Mouse (Mus musculus): ENCODE results near the gene Brip1.

Brip1 gene

GRCm38 (mm10) chr11:86106596-86106995 lies 94.4 kb downstream of the Brip1 start:
- DNase-seq = no peak

GRCm38 (mm10) chr11:86101191-86101590 lies 99.8 kb downstream of the Brip1 start:
- no peak for DNase-seq

- DNase-seq = no peak
These were observed 101.7 kb downstream of the Brip1 start for GRCm38 (mm10) chr11:86099341-86099740.

- no peak for DNase-seq
These were observed 112.2 kb downstream of the Brip1 start for GRCm38 (mm10) chr11:86088815-86089214.

- no peak for DNase-seq
These were observed 116.5 kb downstream of the Brip1 start for GRCm38 (mm10) chr11:86084522-86084921.

- no peak for DNase-seq
These were observed 123.0 kb downstream of the Brip1 start for GRCm38 (mm10) chr11:86078025-86078424.

GRCm38 (mm10) chr11:86076966-86077365 lies 124.0 kb downstream of the Brip1 start:
- DNase-seq = no peak

- no peak for DNase-seq
These were observed 124.6 kb downstream of the Brip1 start for GRCm38 (mm10) chr11:86076403-86076802.

GRCm38 (mm10) chr11:86075371-86075770 lies 125.6 kb downstream of the Brip1 start:
- no peak for DNase-seq

GRCm38 (mm10) chr11:86068651-86069050 lies 132.3 kb downstream of the Brip1 start:
- no peak for DNase-seq

- no peak for DNase-seq
These were observed 133.8 kb downstream of the Brip1 start for GRCm38 (mm10) chr11:86067154-86067553.

GRCm38 (mm10) chr11:86064881-86065280 lies 136.1 kb downstream of the Brip1 start:
- no peak for DNase-seq

GRCm38 (mm10) chr11:86061243-86061642 lies 139.8 kb downstream of the Brip1 start:
- DNase-seq = no peak

GRCm38 (mm10) chr11:86059123-86059522 lies 141.9 kb downstream of the Brip1 start:
- DNase-seq = no peak

- DNase-seq = no peak
These were observed 145.2 kb downstream of the Brip1 start for GRCm38 (mm10) chr11:86055806-86056205.

- no peak for DNase-seq
These were observed 149.6 kb downstream of the Brip1 start for GRCm38 (mm10) chr11:86051383-86051782.

GRCm38 (mm10) chr11:86050430-86051280 lies 150.3 kb downstream of the Brip1 start:
- no peak for DNase-seq

- DNase-seq = no peak
These were observed 161.0 kb downstream of the Brip1 start for GRCm38 (mm10) chr11:86039994-86040393.

- no peak for DNase-seq
These were observed 161.6 kb downstream of the Brip1 start for GRCm38 (mm10) chr11:86039355-86039754.

GRCm38 (mm10) chr11:86038701-86039100 lies 162.3 kb downstream of the Brip1 start:
- no peak for DNase-seq

GRCm38 (mm10) chr11:86032910-86033309 lies 168.1 kb downstream of the Brip1 start:
- no peak for DNase-seq

- DNase-seq = no peak
These were observed 173.0 kb downstream of the Brip1 start for GRCm38 (mm10) chr11:86028034-86028433.

GRCm38 (mm10) chr11:86026556-86027194 lies 174.3 kb downstream of the Brip1 start:
- no peak for DNase-seq

- DNase-seq = no peak
These were observed 178.6 kb downstream of the Brip1 start for GRCm38 (mm10) chr11:86022439-86022838.

Data from right cerebral cortex, postnatal 25 days (tissue).